Mouse (Mus musculus) E14TG2a.4 (cell line): ENCODE data around the gene Srarp.

Source experiments
- H3K27me3 ChIP-seq: 2 replicates; pipeline ENCODE4 v1.6.1; 2014; ENCODE audit warnings: low read length, control low read depth; ENCODE audit not compliant: insufficient read depth
- H3K36me3 ChIP-seq: 2 replicates; pipeline ENCODE4 v1.6.1; 2014; ENCODE audit warnings: low read length, control low read depth; ENCODE audit not compliant: insufficient read depth
- H3K4me1 ChIP-seq: replicated peaks from 2 replicates; pipeline ENCODE4 v1.6.1; 2014; ENCODE audit warnings: low read depth, low read length, control low read depth
- H3K4me3 ChIP-seq: replicated peaks from 2 replicates; pipeline ENCODE4 v1.5.1; 2014; ENCODE audit warnings: mild to moderate bottlenecking, low read length
- H3K9me3 ChIP-seq: 2 replicates; pipeline ENCODE4 v1.6.1; 2014; ENCODE audit warnings: low read length, control low read depth
- CTCF ChIP-seq: conservative IDR thresholded peaks from 2 replicates; pipeline ENCODE4 v1.5.1; 2014; ENCODE audit warnings: low read length
- NANOG ChIP-seq: IDR thresholded peaks from 2 replicates; pipeline ENCODE4 v1.6.1; 2014; ENCODE audit warnings: borderline replicate concordance, low read length, mixed read lengths
- POU5F1 ChIP-seq: IDR thresholded peaks from 2 replicates; pipeline ENCODE4 v1.6.1; 2014; ENCODE audit warnings: low read length, borderline replicate concordance

The Srarp gene

DNA sequence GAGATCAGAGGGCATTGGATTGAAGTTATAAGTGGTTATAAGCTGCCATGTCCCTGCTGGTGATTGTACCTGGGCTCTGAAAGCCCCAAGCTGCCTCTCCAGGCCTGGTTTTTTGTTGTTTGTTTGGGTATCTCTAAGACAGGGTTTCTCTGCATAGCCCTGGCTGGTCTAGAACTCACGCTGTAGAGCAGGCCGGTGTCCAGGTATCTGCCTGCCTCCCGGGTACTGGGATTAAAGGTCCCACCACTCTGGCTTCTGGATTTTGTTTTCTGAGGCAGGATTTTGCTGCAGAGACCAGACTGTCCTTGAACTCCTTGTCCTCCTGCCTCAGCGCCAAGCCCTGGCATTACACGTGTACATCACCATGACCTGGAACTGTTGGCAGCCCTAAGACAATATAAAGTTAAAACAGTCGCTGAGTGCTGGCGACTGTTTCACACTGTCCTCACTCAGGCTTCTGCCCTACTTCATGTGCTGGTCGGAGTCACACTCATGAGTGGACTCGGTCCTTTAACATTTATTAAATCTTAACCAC is 16.1 kb upstream of the Srarp start:
- Histone ChIP-seq H3K4me3 (no peak overlapping the region), H3K9me3 (no peaks in the 10 kb centered on the region), H3K36me3 (peaks cover 64% of the 10 kb centered on the region), H3K4me1 (peaks cover 32% of the 10 kb centered on the region), H3K27me3 (no peaks in the 10 kb centered on the region)
- no peak for TF ChIP-seq CTCF
- TF ChIP-seq POU5F1 = no peak
- no peak for TF ChIP-seq NANOG

DNA sequence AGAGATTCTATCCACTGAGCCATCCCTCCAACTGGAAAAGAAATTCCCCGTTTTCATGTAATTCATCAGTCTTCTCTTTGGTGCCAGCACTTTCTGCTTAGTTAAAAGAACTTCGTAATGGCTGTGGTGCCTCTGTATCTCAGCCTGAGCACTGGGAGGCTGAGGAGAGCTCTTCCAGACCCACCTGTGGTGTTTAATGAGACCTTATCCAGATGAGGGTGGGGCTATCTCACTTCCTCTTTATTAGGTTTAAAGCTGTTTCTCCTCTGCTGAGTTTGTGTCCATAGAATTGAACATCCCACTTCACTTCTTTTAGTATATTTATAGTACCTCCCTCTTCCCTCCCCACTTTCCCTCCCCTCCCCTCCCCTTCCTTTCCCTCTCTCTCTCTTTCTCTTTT is 15.3 kb upstream of the Srarp start:
- Histone ChIP-seq H3K4me3 (no peak overlapping the region), H3K9me3 (no peaks in the 10 kb centered on the region), H3K36me3 (peaks cover 67% of the 10 kb centered on the region), H3K27me3 (no peaks in the 10 kb centered on the region), H3K4me1 (peaks cover 34% of the 10 kb centered on the region)
- no peak for TF ChIP-seq CTCF
- TF ChIP-seq POU5F1 = no peak
- no peak for TF ChIP-seq NANOG

DNA sequence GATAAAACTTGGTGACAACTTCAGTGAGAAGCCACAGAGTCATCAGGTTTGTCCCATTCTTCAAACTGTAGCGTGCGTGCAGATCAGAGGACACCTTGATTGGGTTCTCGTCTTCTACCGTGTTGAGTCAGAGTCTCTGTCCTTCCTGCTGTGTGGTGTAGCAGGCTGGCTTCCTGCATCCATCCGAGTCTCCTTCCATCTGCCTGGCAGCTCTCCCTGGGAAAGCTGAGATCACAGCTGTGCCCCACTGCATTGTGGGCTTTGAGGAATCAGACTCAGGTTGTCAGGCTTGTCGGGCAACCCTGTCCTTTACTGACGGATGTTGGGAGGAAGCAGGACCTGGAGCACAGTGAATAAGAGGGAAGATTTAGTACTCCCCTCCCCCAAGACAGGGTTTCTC is 10.3 kb upstream of the Srarp start:
- Histone ChIP-seq H3K4me3 (no peak overlapping the region), H3K36me3 (peaks cover 30% of the 10 kb centered on the region), H3K9me3 (no peaks in the 10 kb centered on the region), H3K4me1 (peaks cover 47% of the 10 kb centered on the region), H3K27me3 (peaks cover 4% of the 10 kb centered on the region; the same call in 1 of the 2 replicates)
- no peak for TF ChIP-seq NANOG
- no peak for TF ChIP-seq CTCF
- TF ChIP-seq POU5F1 = no peak

DNA sequence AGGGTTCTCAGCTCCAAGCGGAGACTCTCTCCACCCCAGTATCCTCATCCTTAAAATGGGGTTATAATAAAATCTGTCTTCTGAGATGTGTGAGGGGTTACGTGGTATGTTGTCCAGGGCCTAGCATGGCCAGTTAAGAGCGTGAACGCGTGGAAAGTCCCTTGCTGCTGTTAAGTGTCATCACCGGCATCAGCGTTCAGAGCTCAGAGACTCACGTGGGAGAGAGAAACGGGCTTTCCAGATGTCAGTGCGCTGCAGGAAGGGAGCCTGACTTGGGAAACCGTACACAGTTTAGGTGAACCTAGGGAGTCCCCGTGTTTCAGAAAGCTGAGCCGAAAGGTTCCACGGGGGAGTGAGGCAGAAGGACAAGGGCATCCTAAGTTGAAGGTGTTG is 9.4 kb upstream of the Srarp start:
- H3K9me3 ChIP-seq = no peaks in the 10 kb centered on the region
- no peak for TF ChIP-seq NANOG
- no peak for TF ChIP-seq CTCF
- H3K27me3 ChIP-seq = peaks cover 4% of the 10 kb centered on the region; the same call in 1 of the 2 replicates
- H3K4me1 ChIP-seq = peaks cover 40% of the 10 kb centered on the region
- H3K4me3 ChIP-seq = peak overlapping the region; percentile 97
- peaks cover 29% of the 10 kb centered on the region for H3K36me3 ChIP-seq

DNA sequence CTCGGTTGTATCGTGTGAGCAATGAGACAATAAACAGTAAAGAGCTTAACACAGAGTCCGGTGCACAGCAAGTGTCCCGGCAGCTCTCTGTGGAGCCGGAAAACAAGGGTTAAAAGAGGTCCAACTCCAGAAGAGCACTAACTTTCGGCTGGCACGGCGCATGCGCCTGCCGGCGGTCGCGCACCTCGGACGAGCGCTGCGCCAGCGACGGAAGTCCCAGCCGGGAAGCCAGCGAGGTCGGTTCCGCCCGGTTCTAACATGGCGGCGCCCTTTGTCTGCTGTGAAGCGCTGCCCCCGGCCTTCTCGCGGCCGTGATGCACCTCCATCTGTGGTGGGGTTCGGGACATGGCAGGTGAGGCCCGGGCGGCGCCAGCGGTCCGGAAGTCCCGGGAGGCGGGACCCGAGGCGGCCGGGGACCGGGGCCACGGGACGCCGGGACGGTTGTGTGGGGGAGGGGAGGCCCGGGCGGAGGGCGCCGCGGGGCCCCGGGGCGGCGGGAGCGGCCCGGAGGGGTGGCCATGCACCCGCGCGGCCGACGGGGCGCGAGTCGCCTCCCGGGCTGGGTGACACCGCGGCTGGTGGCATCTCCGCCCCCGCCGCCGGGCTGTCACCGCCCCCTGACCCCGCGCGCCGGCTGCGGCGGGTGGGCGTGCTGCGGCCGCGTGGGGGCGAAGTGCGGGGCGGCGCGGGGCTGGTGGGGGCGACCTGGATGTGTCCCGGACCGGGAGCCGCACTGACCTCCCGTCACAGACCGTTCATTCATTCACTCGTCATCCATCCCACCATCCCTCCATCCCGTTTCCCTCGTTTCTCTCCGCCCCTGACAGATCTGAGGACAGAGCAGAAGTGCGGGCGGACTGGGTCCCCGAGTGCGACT is 8.8 kb upstream of the Srarp start, which contains the start of gene Zbtb17:
Zbtb17 (plus strand) TSS at position 204 of the 877 bp plus-strand sequence.
- Histone ChIP-seq H3K4me3 (peak within 1 kb of the TSS; percentile 97), H3K4me1 (peaks cover 37% of the 10 kb centered on the region), H3K9me3 (no peaks in the 10 kb centered on the region), H3K27me3 (peaks cover 4% of the 10 kb centered on the region; the same call in 1 of the 2 replicates), H3K36me3 (peaks cover 27% of the 10 kb centered on the region)
- TF ChIP-seq NANOG (no peak), POU5F1 (no peak), CTCF (no peak)

DNA sequence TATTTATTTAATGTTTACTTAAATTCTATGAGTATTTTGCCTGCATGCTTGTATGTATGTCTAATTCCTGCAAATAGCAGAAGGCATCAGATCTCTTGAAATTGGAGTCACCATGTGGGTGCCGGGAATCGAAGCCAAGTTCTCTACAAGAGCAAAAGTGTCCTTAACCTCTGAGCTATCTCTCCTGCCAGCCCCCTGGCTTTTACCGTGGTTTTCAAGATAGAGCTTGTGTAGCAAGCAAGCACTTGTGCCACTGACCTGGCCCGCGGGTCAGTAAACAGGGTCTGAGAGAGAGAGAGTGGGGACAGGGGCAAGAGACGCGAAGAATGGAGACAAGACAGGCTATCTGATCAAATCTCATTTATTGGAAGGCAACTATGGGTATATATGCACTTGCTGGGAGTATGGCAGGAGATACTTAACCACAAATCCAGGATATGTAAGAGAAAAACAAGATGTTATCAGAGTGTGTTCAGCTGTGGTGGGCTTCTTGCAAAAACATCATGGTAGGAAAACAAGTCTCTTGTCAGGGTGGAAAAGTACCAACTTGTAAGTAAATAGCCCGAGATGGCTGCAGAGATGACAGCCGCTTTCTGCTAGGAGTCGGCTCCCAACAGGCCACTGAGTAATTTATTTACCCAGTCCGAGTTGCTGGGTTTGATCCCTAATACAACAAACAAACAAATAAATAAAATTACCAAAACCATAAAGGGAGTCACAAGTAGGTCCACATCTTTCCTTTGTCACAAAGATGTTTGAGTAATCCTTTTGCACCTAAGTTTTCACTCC is 7.9 kb upstream of the Srarp start:
- H3K4me3 ChIP-seq = peak overlapping the region; percentile 97
- peaks cover 43% of the 10 kb centered on the region for H3K4me1 ChIP-seq
- peaks cover 4% of the 10 kb centered on the region; the same call in 1 of the 2 replicates for H3K27me3 ChIP-seq
- TF ChIP-seq POU5F1 = no peak
- no peak for TF ChIP-seq NANOG
- no peak for TF ChIP-seq CTCF
- peaks cover 19% of the 10 kb centered on the region for H3K36me3 ChIP-seq
- H3K9me3 ChIP-seq = no peaks in the 10 kb centered on the region

DNA sequence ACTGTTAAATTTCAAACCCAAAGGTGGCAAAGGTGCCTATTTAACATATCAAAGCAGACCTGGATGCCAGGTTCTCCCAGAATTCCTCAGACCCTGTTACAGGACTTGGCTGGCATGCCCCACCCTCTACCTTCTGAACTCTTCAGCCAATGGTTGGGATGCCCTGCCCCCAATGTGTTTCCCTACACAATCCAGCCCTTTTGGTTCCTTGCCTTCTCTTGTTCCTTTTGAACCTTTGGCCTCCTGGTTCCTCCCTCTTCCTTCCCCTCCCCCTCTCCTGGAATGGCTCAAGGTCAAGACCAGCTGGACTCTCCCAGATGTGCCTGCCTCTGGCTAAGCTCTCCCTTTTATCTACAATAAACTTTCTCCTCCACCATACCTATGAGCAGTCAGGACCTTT is 5.0 kb upstream of the Srarp start:
- Histone ChIP-seq H3K4me1 (peaks cover 45% of the 10 kb centered on the region), H3K27me3 (peaks cover 4% of the 10 kb centered on the region; the same call in 1 of the 2 replicates)

More for the DNA sequence above, 5.0 kb upstream of the Srarp start:
- TF ChIP-seq CTCF (no peak), NANOG (no peak), POU5F1 (no peak)
- Histone ChIP-seq H3K4me3 (no peak overlapping the region), H3K9me3 (no peaks in the 10 kb centered on the region), H3K36me3 (no peaks in the 10 kb centered on the region)
